Mouse (Mus musculus) mesoderm, embryonic 11.5 days (tissue): ENCODE results near the gene Wnt6.

ENCODE experiments used
- DNase-seq: peaks from one replicate; pipeline ENCODE4 v3.0.0-alpha.2; 2012; ENCODE audit warnings: low read depth, low spot score

The Wnt6 gene

DNA sequence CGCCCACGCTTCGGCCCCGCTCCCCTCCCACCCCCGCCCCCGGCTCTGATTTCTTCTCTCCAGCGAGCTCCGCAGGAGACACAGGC is at the start of gene Wnt6:
TSS of gene Wnt6 (plus strand) at position 48 of the 86 bp plus-strand sequence.
- DNase-seq: no peak

DNA sequence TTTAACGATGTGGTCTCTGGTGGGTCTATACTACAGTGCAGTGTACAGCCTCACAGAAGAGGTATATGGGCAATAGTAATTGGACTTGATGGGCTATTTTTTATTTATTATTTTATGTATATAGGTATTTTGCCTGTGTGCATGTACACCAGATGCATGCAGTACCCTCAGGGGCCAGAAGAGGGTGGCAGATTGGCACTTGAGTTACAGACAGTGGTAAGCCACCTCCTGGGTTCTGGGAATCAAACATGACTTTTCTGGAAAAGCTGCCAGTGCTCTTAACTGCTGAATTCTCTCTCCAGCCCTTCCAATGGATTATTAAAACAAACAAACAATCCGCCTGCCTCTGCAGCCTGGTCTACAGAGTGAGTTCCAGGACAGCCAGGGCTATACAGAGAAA is 47.9 kb upstream of the Wnt6 start:
- DNase-seq: peak; percentile 23

DNA sequence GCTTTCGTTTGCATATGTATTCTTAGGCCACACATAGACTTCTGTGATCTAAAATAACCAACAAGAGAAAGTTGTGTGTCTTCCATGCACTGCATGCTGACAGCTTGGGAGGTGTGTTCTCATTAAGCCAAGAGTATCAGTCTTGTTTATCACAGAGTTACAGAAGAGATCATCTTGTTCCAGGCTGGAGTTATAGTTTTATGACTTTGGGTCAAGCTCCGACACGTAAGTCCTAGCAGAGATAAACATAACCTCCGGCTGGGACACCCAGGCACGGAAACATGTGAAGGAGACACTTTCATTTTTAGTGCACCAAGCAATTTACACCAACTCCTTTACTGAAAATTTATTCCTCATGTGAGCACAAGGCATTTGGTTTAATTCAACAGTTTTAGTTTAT is 45.6 kb upstream of the Wnt6 start:
- no peak for DNase-seq

DNA sequence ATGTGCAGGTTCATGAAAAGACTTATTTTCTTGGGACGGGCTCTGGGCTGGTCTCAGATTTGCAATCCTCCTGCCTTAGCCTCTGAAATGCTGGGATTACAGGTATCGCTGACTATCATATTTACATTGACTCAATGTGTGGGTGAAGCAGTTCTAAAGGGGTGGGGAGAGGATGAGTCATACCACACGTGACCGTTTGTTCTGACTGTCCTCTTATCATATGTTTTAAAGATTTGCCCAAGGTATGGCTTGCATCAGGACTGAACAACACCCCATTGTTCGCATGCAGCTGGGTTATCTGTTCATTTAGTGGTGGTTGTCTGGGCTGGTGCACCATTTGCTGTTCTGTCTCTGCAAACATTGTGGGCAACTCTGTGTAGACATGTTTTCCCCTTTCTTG is 45.0 kb upstream of the Wnt6 start:
- no peak for DNase-seq

DNA sequence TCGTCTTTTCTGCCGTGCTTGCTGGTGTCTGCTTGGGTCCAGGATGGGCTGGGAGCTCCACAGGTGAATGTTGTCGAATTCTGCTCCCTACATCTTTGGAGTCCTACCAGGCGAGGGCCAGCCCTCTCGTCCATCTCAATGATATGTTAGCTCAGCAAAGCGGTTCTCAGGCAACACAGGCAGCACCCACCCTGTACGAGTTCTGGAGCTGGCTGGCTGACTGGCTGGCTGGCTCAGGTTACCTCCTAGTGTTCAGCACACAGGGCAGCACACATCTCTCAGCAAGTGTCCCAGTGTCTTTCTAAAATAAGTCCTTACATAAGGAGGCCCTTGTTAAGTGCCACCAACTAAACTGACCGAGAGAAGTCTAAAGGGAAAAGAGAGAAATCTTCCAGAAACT is 43.2 kb upstream of the Wnt6 start:
- no peak for DNase-seq

DNA sequence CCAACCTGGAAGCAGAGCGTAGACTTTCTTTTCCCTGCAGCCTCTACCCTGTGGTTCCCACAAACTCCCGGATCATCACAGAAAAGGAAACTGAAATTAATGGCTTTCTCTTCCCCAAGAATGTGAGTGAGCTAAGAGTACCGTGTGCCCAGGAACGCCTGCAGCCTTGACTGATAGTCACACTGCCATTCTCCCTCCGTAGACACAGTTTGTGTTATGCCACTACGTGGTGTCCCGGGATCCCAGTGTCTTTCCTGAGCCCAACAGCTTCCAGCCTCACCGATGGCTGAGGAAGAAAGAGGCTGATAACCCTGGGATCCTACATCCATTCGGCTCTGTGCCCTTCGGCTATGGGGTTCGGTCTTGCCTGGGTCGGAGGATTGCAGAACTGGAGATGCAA is 34.7 kb upstream of the Wnt6 start:
- DNase-seq: no peak

DNA sequence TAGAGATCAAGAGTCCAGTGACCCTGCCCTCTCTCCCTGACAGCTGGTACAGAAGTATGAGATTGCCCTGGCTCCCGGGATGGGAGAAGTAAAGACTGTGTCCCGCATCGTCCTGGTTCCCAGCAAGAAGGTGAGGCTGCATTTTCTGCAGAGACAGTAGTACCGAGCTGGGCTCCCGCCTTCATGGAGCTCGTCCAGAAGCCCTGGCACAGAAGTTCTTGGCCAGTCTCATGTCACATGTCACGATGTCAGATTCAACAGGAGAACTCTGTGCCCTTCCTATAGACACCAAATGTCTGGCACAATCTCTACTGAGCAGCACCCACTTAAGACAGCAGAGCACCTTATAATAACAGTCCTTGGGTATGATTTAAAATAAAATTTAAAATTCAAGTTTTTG is 34.2 kb upstream of the Wnt6 start:
- DNase-seq: no peak

DNA sequence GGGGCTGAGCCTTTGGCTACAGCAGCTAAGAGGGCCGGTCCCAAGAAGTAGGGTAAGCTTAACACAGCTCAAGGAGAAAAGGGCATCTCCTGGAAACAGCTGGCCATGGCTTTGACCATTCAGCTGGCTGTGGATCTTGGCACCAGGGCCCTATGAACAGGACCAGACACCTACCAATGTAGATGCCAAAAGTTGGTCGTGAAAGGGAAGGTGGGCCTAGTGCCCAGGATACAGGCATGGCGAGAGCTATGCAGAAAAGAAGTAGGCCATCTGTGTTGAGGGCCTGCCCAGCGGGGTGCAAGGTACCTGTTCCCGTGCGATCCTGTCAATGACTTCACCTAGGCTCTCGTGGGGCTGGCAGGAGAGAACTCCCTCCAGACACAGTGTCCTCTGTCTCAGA is 30.8 kb upstream of the Wnt6 start:
- DNase-seq: no peak

DNA sequence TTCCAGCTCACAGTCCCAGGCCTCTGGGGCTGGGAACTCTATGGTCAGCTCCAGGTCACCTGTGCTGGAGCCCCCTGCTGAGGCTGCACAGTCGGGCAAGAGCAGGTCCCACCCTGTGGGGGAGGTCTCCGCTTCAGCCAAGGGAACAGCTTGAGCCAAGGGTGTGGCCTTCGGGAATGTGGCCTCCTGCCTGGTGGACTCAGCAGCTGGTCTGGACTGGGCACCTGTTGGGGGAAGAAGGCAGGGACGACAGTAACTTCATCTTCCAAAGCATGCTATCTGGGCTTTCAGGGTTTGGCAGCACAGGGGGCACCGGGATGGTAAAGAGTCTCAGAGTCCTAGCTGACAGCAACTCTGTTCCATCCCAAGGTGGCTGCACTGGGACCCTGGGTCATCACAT is 24.4 kb upstream of the Wnt6 start:
- DNase-seq: no peak

DNA sequence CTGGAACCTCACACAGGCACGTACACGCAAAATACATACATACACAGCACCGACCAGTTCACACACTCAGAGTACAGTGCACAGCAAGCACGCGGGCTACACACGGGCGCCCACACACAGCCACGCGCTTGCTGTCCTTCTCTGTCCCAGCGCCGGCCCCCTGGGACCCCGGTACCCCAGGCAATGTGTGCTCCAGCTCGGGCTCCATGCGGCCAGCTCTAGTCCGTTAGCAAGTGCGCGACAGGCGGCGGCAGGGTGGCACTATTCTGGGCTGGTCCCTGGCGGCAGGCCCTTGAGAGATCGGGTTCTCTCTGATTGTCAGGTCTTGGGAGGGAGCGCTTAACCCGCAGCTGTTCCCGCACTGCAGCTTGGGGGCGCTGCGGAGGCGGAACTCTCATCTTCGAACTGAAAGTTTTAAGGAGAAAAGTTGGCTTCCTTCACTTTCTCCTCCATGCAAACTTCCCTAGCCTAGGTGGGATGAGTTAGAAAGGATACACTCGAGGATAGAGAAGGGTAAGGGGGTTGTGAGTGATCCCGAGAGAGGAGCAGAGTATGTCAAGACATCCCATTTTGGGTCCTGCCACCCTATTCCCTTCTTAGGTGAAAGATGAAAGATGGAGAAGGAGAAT is 22.9 kb upstream of the Wnt6 start, which contains the start of gene Prkag3:
TSS of gene Prkag3 (minus strand) at position 579 of the 629 bp plus-strand sequence.
- peak; percentile 61 for DNase-seq

DNA sequence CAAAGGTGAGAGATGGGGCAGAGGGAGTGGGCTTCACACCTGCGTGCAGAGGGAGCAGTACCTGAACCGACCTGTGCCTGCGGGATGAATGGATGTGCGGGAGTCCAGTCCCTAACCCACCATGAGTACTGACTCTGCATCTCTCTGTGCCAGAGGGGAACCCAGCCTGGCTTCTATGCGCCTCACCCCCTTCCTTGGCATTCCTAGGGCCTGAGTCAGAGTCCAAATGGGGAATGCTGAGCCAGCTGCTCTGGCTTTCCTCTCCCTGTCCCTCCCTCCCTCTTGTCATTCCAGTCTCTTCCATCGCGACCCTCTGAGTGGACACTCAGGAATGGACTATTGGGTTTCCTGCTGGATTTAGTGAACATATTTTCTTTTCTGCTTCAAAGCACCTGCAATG is 22.4 kb upstream of the Wnt6 start:
- peak; percentile 38 for DNase-seq

DNA sequence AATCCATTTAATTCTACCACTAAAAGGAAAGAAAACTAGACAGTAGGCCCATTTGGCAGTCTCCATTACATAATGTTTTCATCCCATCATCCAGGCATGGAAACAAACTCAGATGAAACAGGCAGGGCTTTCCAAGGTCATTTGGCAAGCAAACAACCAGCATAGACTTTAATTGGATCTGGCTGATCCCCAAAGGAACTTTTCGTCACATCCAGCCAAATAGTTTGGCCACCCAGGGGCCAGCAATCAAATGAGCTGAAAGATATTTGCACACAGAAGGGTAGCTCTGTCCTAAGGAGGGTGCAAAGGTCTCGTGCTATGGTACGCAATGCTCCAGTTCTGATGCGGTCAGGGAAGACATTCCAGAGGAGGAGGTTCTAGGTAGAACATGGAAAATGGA is 21.0 kb upstream of the Wnt6 start:
- DNase-seq: no peak

DNA sequence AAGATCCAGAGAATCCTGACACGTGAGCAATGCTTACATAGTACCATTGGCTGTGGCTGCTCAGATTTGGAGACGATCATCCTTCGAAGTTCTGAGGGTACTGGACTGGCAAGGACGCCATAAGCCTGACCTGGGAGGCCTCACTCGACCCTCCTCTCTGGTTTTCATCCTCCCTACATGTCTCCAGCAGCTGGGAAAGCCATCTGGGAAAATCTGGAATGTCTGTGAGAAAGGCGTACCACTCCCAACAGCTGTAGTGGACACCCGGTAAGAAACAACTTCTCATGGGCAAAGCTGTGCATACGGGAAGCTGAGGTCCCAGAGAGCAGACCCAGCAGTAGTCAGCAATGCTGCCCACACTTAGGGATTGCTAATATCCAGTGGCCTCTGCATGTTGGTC is 19.5 kb upstream of the Wnt6 start:
- no peak for DNase-seq

DNA sequence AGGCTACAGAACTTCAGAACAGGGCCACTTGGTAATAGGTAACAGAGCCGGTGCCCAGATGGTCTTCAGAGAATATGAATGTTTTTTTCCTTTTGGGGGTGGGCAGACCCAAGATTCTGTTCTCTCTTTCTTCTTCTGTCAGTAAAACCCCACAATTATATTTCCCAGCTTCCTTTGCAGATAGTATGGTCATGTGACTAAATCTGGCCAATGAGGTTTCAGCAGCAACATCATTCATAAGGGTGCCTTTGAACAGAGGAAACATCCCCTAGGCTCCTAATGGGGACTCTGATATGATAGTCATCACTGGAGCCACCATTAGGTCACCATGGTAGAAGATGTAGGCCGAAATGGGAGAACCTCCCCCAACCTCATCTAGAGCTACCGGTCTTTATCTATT is 18.9 kb upstream of the Wnt6 start:
- DNase-seq: no peak

DNA sequence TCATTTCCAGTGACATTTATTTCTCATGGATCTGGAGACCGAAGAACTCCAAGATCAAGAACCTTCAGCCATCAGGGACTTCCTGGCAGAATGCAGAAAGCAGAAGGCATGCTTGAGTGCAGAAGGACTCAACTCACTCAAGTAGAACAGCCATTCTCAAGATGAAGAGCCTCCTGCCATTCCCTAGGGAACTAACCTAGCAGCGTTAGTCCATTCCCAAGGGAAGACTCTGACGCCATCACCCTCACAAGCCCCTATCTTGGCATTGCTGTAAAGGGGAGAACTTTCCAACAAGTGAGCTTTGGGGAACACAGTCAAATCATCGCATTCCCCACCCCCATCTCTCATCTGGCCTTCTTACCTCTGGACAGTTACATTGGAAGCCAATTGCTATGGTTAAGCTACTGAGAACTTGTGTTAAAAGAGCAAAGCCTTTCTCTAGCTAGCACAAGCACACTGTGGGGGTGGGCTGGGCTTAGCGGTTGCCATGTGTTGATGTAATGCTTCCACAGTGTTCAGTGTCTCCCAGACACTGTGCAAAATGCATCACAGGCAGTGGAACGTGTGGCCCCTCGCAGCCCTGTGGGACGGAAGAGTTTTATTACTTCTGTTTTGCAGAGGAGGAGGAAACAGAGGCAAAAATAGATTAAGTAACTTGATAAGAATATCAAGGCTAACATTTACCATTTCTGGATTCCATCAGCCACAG is 18.3 kb upstream of the Wnt6 start:
- DNase-seq: no peak

DNA sequence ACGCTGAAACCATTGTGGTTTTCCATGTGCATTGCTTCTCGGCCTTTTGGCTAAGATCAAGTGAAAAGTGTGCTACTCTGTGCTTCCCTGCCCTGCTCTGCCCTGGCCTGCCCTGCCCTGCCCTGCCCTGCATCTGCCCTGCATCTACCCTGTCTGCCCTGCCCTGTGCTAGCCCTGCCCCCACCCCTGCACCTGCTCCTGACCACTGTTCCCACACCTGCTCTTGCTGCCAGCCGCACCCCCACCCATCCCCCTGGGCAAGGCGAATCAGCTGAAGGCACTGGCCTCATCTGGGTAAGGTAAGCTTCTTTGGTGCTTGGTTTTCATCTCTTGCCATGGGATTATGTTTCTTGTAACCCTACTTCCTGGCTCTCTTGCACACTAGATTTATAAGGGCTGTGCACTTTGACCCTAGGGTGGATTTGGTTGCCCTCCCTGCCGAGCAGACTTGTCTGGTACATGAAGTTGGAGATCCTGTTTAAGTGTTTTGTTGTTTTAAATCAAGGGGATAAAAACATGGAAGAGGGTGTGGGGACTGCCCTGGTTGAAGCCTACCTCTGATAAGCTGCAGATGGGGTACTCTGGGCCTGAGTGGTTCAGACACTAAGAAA is 17.4 kb upstream of the Wnt6 start:
- DNase-seq: no peak

DNA sequence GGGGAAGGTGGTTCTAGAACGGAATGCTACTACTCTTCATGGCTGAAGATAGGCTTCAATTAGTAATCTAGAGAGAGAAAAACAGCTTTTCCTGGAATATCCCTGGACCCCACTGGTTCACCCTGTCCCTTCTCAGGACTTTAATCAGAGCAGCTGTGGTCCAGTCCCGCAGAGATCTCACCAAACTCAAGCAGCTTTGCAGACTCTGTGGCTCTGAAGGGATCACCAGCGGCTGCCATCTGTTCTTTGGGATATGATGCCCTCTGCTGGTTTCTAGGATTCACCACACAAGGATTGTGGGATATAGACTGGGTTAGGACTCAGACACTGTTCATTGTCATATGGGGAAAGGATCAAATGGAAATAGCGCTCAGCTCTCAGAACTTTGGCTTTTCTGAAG is 11.9 kb upstream of the Wnt6 start:
- peak; percentile 63 for DNase-seq

DNA sequence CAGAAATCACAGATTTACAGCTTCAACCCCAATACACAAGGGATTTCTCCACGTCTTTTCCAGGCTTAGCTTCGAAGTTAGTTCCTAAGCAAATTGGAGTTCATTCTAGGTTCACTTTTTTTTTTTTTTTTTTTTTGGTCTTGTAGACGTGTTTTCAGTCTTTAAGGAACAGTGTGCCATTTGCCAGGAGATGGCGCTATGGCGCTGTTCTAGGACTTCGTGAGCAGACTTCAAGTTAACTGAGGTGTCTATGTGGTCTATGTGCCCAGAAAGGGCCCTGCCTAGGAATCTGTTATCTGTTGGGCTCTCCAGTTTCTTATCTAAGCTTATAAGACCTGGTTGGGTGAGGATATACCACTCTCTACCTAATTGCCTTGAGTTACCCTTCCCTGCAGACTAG is 8.6 kb upstream of the Wnt6 start:
- peak; percentile 89 for DNase-seq

DNA sequence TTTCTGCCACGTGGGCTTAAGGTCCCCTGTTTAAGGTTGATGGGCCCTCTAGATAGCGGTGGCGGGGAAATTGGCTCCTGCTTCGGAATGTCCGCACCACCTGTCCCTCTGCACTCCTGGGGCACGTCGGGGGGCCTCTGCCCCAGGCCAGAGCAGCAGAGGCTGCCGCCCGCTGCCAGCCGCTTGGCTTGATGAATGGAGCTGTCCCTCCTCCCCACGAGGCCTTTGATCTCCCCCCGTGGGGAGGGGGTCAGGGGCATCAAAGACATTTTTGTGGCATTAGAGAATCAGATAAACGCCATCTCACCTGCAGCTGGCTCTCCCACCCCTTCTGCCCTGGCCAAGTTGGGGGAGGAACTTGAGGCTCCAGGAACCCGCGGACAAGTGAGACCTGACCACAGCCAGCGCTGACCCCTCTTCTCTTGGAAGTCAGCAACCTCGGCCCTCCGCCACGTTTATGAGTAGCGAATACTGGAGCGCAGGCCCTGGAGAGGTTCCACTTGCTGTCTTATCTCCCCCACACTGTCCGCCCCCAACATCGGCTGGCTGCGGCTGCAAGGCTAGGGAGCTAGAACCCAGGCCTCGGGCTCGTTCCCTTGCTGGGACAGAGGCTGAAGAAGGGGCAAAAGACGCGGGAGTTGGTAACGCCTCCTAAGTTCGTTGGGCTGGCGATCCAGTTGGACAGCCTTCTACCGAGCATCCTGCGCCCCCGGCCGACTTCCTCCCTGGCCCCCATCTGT is 795 bp upstream of the Wnt6 start:
- DNase-seq: peak; percentile 56

DNA sequence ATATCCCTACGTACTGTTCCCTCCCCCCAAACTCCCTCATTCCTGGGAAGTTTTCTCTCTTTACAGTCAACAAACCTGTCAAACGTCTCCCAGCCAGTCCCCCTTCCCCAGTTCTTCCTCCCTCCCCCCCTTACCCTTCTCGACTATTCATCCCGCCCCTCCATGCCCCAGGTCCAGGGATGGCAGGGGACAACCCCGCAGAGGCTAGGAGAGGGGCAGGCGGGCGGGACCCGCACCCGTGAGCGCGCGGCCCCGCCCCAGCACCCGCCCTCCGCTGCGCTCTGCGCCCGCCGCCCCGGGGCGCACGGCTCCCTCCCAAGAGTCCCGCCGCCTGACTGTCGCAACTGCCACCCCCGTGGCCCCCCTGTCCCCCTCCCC is 236 bp upstream of the Wnt6 start:
- no peak for DNase-seq

DNA sequence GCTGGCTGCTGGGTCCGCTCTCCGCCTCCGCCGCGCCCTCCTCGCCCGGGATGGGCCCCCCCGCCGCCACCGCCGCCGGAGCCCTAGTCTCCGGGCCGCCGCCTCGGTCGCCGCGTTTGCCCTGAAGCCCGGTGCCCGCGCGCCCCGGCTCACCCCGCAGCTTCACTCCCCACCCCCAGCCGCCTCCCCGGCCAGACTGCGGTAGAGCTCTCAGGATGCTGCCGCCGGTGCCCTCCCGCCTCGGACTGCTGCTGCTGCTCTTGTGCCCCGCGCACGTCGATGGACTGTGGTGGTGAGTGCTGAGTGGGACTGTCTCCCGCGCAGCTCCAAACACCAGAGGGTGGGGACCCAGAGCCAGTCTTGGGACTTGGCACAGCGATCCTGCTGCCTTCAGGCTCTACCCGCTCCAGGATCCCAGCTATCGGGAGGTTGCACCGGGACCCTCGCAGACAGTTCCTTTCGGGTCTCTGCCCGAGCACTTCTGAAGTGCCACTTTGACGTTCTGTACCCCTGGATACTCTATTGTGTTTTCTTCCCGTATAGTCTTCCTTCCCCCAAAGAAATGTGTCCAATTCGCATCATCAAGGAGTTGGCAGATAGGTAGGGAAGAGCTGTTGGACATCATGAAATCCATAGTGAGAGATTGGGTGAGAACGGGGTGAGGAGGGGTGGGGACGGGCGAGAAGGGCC is 384 bp downstream of the Wnt6 start:
- DNase-seq: no peak

DNA sequence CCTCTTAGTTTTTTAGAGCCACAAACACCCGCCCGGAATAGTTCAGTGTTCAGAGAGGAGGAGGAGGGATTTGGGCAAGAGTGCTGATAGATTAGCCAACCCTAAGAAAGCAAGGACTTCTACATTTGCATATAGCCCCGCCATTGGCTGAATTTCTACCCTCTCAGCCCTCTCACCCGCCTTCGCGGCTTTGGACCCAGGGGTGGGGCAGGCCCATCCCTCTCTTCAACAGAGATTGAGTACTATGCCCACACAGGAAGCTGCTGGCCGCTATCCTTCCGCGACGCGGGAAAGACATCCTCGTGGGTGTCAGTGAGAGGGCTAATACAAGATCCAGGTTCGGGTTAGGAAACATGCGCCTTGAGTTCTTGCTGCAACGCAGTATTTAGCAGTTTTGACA is 1.4 kb downstream of the Wnt6 start:
- DNase-seq: peak; percentile 88

DNA sequence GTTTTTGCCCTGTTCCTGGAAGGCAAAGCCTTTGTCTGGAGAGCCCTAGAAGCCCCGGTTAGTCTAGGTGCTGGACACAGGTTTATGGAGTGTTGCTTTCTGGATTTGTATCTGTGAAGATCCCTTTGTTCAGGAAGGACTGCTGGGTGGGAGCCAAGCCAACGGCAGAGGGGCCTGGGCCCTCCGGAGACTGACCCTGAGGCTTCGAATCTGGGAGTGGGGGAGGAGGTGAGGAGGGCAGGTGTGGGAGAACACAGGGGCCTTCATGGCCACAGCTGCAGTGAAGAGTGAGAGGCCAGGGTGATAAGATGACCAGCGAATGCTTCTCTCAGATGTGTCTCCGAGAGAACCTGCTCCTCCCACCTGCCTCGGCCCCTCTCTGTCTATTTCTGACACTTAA is 2.4 kb downstream of the Wnt6 start:
- no peak for DNase-seq
